Mouse (Mus musculus) midbrain, embryonic 15.5 days (tissue): ENCODE measurements at regions not wholly inside any gene's neighbourhood (a gene's known extent, or its start where the extent isn't known, plus 50 kb on each side); places are given as distances from the start of the nearest gene placed in this dataset.
"Not testable (repeated sequence)": the region's sequence is repeated elsewhere in the genome, so short reads cannot be mapped to it uniquely, and the experiment has no call there.

ENCODE experiments used
- ATAC-seq: fragments of 200-750 bp; cut with Nextera tagmentation; replicated peaks from 2 replicates; pipeline ENCODE4 v1.8.0; 2017; ENCODE audit warnings: moderate TSS enrichment
- H3K27ac ChIP-seq: fragments of 300-500 bp; sonication (generic); 2 replicates; pipeline ENCODE4 v1.5.1; 2015; ENCODE audit warnings: mild to moderate bottlenecking, inconsistent platforms
- H3K27me3 ChIP-seq: fragments of 300-500 bp; sonication (generic); replicated peaks from 2 replicates; pipeline ENCODE4 v1.6.1; 2015; ENCODE audit warnings: inconsistent platforms
- H3K36me3 ChIP-seq: fragments of 300-500 bp; sonication (generic); replicated peaks from 2 replicates; pipeline ENCODE4 v1.6.1; 2015; ENCODE audit warnings: inconsistent platforms
- H3K4me1 ChIP-seq: fragments of 300-500 bp; sonication (generic); 2 replicates; pipeline ENCODE4 v1.6.1; 2015; ENCODE audit warnings: inconsistent platforms
- H3K4me2 ChIP-seq: fragments of 300-500 bp; sonication (generic); 2 replicates; pipeline ENCODE4 v1.6.1; 2015; ENCODE audit warnings: inconsistent platforms, mild to moderate bottlenecking, moderate library complexity
- H3K4me3 ChIP-seq: fragments of 300-500 bp; sonication (generic); 2 replicates; pipeline ENCODE4 v1.5.1; 2015; ENCODE audit warnings: mild to moderate bottlenecking, inconsistent platforms
- H3K9ac ChIP-seq: fragments of 300-500 bp; sonication (generic); 2 replicates; pipeline ENCODE4 v1.6.1; 2015; ENCODE audit warnings: mild to moderate bottlenecking, inconsistent platforms
- H3K9me3 ChIP-seq: fragments of 300-500 bp; sonication (generic); 2 replicates; pipeline ENCODE4 v1.6.1; 2016; ENCODE audit warnings: inconsistent platforms
- WGBS: fragments of 180-500 bp; shearing (Covaris S2); methylation state at CpG from one replicate; pipeline ENCODE4 v1.1.7; 2015; ENCODE audit warnings: mixed read lengths; 5-methylcytosine and 5-hydroxymethylcytosine counted together

DNA sequence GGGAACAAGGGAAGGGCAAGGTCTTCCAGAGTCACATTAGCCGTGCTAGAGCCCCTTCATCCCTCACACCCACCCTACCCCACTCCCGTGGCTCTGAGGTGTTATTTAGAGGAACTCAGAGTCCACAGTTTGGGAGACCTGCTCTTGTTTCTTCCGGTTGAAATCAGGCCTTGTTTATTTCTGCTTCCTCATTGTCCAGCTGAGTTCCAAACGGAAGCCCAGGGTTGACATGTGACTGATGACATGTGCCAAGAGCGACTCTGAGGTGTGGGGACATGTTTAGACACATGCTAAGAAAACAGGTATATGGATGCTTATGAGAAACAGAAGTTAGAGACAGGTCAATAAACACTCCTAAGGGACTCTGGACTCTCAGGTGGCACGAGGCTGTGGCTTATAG lies 137.5 kb upstream of the Sulf2 start:
- H3K27ac ChIP-seq, result no peak overlapping the region
- WGBS, result 85% methylated on average over 6 of the region's 6 CpGs
- no peak overlapping the region for H3K4me2 ChIP-seq
- ATAC-seq, result no peak
- no peaks in the 10 kb centered on the region for H3K9me3 ChIP-seq
- H3K36me3 ChIP-seq, result no peaks in the 10 kb centered on the region
- peaks cover 14% of the 10 kb centered on the region for H3K4me1 ChIP-seq
- H3K9ac ChIP-seq, result no peak overlapping the region
- H3K27me3 ChIP-seq, result peaks cover 4% of the 10 kb centered on the region; the same call in 1 of the 2 replicates
- no peak overlapping the region for H3K4me3 ChIP-seq

- Histone ChIP-seq H3K9me3 (no peaks in the 10 kb centered on the region), H3K4me1 (peaks cover 11% of the 10 kb centered on the region), H3K36me3 (no peaks in the 10 kb centered on the region), H3K27ac (0 out of 2 replicates have a peak overlapping the region, but pooled peaks have one; percentile 17), H3K9ac (no peak overlapping the region), H3K4me2 (no peak overlapping the region), H3K27me3 (peaks cover 4% of the 10 kb centered on the region; the same call in 1 of the 2 replicates), H3K4me3 (no peak overlapping the region)
- WGBS, result 48% methylated on average over 6 of the region's 6 CpGs
- ATAC-seq, result no peak
Measured at GRCm38 (mm10) chr2:166291266-166291665, 135.8 kb upstream of the Sulf2 start.

- WGBS, result 46% methylated on average over 9 of the region's 9 CpGs
- no peak overlapping the region for H3K4me3 ChIP-seq
- H3K27me3 ChIP-seq, result peaks cover 4% of the 10 kb centered on the region; the same call in 1 of the 2 replicates
- H3K36me3 ChIP-seq, result no peaks in the 10 kb centered on the region
- no peak overlapping the region for H3K4me2 ChIP-seq
- H3K9ac ChIP-seq, result no peak overlapping the region
- no peak for ATAC-seq
- H3K27ac ChIP-seq, result 0 out of 2 replicates have a peak overlapping the region, but pooled peaks have one; percentile 17
- H3K9me3 ChIP-seq, result no peaks in the 10 kb centered on the region
- peaks cover 10% of the 10 kb centered on the region for H3K4me1 ChIP-seq
Measured at GRCm38 (mm10) chr2:166290826-166291225, 135.4 kb upstream of the Sulf2 start.

GRCm38 (mm10) chr2:166289198-166289597 lies 133.7 kb upstream of the Sulf2 start:
- peaks cover 10% of the 10 kb centered on the region for H3K4me1 ChIP-seq
- no peak overlapping the region for H3K4me2 ChIP-seq
- H3K27ac ChIP-seq, result no peak overlapping the region
- 72% methylated on average over 6 of the region's 6 CpGs for WGBS
- ATAC-seq, result no peak
- no peaks in the 10 kb centered on the region for H3K36me3 ChIP-seq
- H3K9me3 ChIP-seq, result no peaks in the 10 kb centered on the region
- H3K27me3 ChIP-seq, result no peaks in the 10 kb centered on the region
- H3K9ac ChIP-seq, result no peak overlapping the region
- H3K4me3 ChIP-seq, result no peak overlapping the region

GRCm38 (mm10) chr2:166281137-166281536 lies 125.7 kb upstream of the Sulf2 start:
- WGBS, result no CpG with 5 or more reads among the region's 5 CpGs
- peak; percentile 11; the same call in 1 of the 2 replicates for ATAC-seq
- H3K4me1 ChIP-seq, H3K9me3 ChIP-seq, H3K36me3 ChIP-seq, H3K4me2 ChIP-seq, H3K27me3 ChIP-seq, H3K9ac ChIP-seq, H3K4me3 ChIP-seq: not testable (repeated sequence)
- H3K27ac ChIP-seq, result peak overlapping the region; percentile 63

GRCm38 (mm10) chr2:166280651-166281127 lies 125.2 kb upstream of the Sulf2 start:
- Histone ChIP-seq H3K9me3 (no peaks in the 10 kb centered on the region), H3K4me3 (no peak overlapping the region), H3K27ac (peak overlapping the region; percentile 63), H3K9ac (no peak overlapping the region), H3K36me3 (no peaks in the 10 kb centered on the region), H3K4me1 (peaks cover 4% of the 10 kb centered on the region), H3K27me3 (no peaks in the 10 kb centered on the region), H3K4me2 (no peak overlapping the region)
- WGBS, result 48% methylated on average over 5 of the region's 5 CpGs
- peak; percentile 58 for ATAC-seq

DNA sequence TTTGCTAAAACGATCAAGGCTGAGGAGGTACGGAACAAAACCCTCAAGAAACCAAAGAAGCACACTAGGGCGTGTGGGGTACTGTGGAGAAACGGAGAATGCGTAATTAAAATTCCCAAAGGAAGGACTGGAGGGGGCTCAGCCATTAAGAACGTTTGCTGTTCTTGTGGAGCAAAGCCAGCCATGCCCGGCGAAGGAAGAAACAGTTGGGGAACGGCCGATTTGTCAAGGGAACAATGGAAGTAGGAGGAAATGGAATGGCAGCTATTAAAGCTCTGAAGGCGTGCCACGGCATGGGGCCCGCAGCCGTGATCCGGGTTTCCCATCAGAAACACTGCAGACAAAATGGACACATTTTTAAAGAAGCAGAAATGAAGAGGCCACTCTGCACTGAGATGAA lies 124.2 kb upstream of the Sulf2 start:
- no peak for ATAC-seq
- H3K9me3 ChIP-seq, result no peaks in the 10 kb centered on the region
- H3K36me3 ChIP-seq, result no peaks in the 10 kb centered on the region
- no peak overlapping the region for H3K27ac ChIP-seq
- H3K4me2 ChIP-seq, result no peak overlapping the region
- H3K4me3 ChIP-seq, result no peak overlapping the region
- no peaks in the 10 kb centered on the region for H3K27me3 ChIP-seq
- 75% methylated on average over 15 of the region's 15 CpGs for WGBS
- H3K4me1 ChIP-seq, result peaks cover 4% of the 10 kb centered on the region
- no peak overlapping the region for H3K9ac ChIP-seq

- 90% methylated on average over 8 of the region's 8 CpGs for WGBS
Measured at GRCm38 (mm10) chr2:166275398-166275797, 119.9 kb upstream of the Sulf2 start.

DNA sequence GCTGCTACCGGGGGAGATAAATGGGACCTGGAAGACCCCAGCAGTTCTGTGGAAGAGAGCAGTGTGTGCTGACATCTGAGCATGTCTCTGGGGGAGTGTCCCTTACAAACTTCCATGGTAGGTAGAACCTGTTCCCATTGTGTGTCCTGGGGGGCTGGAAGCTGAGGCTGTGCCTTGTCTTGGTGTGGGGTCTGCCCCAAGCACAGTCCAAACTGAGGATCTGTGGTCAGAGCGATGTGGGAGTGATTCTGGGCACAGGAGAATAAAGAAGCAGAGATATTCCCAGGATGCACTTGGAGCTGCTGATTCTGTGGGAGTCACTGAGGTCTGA lies 118.5 kb upstream of the Sulf2 start:
- no peaks in the 10 kb centered on the region for H3K36me3 ChIP-seq
- H3K9ac ChIP-seq, result 0 out of 2 replicates have a peak overlapping the region, but pooled peaks have one; percentile 12
- peak overlapping the region; percentile 66 for H3K27ac ChIP-seq
- no peaks in the 10 kb centered on the region for H3K9me3 ChIP-seq
- H3K27me3 ChIP-seq, result no peaks in the 10 kb centered on the region
- ATAC-seq, result no peak
- WGBS, result 50% methylated on average over 2 of the region's 2 CpGs
- H3K4me3 ChIP-seq, result no peak overlapping the region
- H3K4me2 ChIP-seq, result no peak overlapping the region
- peaks cover 24% of the 10 kb centered on the region for H3K4me1 ChIP-seq

More at GRCm38 (mm10) chr2:166275398-166275797, 119.9 kb upstream of the Sulf2 start:
- H3K9ac ChIP-seq, result no peak overlapping the region
- H3K36me3 ChIP-seq, result no peaks in the 10 kb centered on the region
- no peaks in the 10 kb centered on the region for H3K9me3 ChIP-seq
- H3K27ac ChIP-seq, result no peak overlapping the region
- H3K4me1 ChIP-seq, result peaks cover 24% of the 10 kb centered on the region
- no peak for ATAC-seq
- no peak overlapping the region for H3K4me2 ChIP-seq
- no peaks in the 10 kb centered on the region for H3K27me3 ChIP-seq
- H3K4me3 ChIP-seq, result no peak overlapping the region

DNA sequence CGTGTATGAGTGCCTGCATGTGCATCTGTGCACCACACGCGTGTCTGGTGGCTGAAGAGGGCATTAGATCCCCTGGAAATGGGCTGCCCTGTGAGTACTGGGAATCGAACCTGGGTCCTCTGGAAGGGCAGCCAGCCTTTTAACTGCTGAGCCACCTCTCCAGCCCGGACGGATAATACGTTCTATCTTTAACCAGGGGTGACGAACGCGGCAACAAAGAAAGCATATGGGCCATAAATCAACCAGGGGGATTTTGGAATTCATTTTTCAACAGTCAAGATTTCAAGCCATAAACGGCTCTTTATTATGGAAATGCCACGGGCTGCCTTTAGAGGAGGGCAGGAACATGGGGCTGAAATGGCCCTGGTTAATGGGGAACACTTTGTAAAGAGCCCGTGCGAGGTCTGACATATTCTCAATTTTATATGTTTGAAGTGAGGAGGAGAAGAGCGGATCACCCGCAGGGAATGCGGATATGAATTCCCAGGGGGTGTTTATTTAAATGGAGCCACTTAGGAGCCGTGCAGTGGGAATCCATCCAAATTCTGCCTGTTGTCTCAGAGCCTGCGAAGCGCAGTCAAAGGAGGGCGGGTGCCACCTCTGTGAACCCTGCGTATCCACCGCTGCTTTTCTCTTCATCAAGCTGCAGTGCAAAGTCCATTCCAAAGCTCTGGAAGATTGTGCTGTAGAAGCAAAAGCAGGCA lies 118.0 kb upstream of the Sulf2 start:
- no peak overlapping the region for H3K4me3 ChIP-seq
- peak; percentile 57; the same call in 1 of the 2 replicates for ATAC-seq
- peak overlapping the region; percentile 66 for H3K27ac ChIP-seq
- H3K9me3 ChIP-seq, result no peaks in the 10 kb centered on the region
- no peak overlapping the region for H3K4me2 ChIP-seq
- WGBS, result 27% methylated on average over 23 of the region's 23 CpGs
- 0 out of 2 replicates have a peak overlapping the region, but pooled peaks have one; percentile 12 for H3K9ac ChIP-seq
- peaks cover 24% of the 10 kb centered on the region for H3K4me1 ChIP-seq
- H3K27me3 ChIP-seq, result no peaks in the 10 kb centered on the region
- H3K36me3 ChIP-seq, result no peaks in the 10 kb centered on the region

- Histone ChIP-seq H3K9me3 (no peaks in the 10 kb centered on the region), H3K9ac (no peak overlapping the region), H3K27me3 (no peaks in the 10 kb centered on the region), H3K36me3 (no peaks in the 10 kb centered on the region), H3K4me1 (peaks cover 24% of the 10 kb centered on the region), H3K4me3 (no peak overlapping the region), H3K4me2 (no peak overlapping the region), H3K27ac (0 out of 2 replicates have a peak overlapping the region, but pooled peaks have one; percentile 66)
- WGBS, result 17% methylated on average over 1 of the region's 1 CpGs
- ATAC-seq, result no peak
Measured at GRCm38 (mm10) chr2:166272841-166273240, 117.4 kb upstream of the Sulf2 start.

DNA sequence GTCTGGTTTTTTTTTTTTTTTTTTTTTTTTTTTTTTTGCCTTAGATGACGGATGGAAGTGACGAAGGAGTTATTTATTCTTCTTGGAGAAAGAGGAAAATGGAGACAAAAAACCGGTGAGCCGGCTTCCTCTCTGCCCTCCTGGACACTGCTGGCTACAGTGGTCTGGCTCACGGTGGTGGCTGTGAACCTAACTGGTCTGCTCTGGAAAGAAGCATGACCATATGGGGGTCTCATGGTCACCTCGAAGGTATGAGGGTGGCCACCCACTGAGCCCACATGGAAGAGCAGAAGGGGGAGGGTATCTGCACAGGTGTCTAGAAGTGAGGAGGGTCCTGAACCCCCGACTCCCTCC lies 116.7 kb upstream of the Sulf2 start:
- peak overlapping the region; percentile 63; the same call in 1 of the 2 replicates for H3K27ac ChIP-seq
- H3K4me2 ChIP-seq, result no peak overlapping the region
- ATAC-seq, result no peak
- no peaks in the 10 kb centered on the region for H3K9me3 ChIP-seq
- peaks cover 24% of the 10 kb centered on the region for H3K4me1 ChIP-seq
- no peak overlapping the region for H3K4me3 ChIP-seq
- WGBS, result 58% methylated on average over 7 of the region's 7 CpGs
- no peaks in the 10 kb centered on the region for H3K36me3 ChIP-seq
- H3K27me3 ChIP-seq, result no peaks in the 10 kb centered on the region
- H3K9ac ChIP-seq, result no peak overlapping the region
